Mouse (Mus musculus): Measurements from ENCODE around the gene Gbp3.
A peak's percentile ranks its signal among the peaks of the same experiment; 100 is the strongest.
"Not testable (repeated sequence)": the region's sequence is repeated elsewhere in the genome, so short reads cannot be mapped to it uniquely, and the experiment has no call there.

Gene Gbp3

DNA sequence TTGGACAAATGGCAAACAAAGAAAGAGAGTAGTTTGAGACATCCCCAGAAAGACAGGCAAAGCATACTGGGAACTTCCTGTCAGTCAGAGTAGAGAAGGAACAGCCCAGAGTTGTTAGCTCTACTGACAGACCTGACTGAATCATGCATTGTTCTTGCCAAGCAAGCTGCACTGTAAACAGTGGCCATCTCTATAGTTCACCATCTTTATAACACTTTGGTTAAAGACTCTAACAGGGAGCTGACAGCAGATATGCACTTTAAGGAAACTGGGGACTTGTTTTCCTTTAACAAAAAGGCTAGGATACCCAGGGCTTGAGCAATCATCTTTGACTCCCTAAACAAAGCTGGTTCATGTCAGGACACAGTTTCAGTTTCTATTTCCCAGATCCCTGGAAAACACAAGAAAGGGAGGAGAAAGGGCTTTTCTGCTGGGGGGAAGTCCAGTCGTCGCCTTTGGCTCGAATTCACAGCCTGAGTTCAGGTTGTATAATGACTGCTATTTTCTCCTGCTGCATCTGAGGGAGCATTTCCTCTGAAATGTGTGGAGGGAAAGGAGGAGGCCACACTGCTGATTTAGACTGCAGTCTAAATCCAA, at the start of gene Gbp3:
Gbp3 (plus strand) TSS at position 395 of the 597 bp plus-strand sequence.
- peak; percentile 10 for DNase-seq (ENCODE audit: low read depth, low spot score)

DNA sequence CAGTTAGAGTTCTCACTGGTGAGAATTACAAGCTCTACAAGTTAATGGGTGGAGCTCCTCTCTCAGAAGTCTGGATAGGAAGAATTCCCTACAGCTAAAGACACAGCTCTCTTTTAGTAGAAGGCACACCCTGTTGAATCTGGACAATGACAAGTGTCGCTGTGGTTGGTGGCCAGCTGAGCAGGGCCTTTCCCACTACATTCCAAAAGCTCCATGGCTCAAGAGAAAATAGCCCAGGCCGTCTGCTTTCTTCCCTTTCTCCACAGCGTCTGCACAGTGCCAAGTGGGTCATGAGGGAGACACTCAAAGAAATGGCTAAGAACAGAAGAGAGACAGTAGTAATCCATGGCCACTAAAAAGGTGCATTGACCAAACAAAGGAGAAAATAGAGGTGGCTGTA, 31.7 kb upstream of the Gbp3 start:
- no peak for DNase-seq (ENCODE audit: low read depth, low spot score)
- no peaks in the 10 kb centered on the region for H3K36me3 ChIP-seq (ENCODE audit: control insufficient read depth, insufficient read depth, low read length, poor library complexity, severe bottlenecking)
- H3K27me3 ChIP-seq (ENCODE audit: control insufficient read depth, insufficient read depth, low read length, poor library complexity, severe bottlenecking), result no peaks in the 10 kb centered on the region

More for the DNA sequence above, at the start of gene Gbp3:
- Histone ChIP-seq H3K36me3 (ENCODE audit: control insufficient read depth, insufficient read depth, low read length, poor library complexity, severe bottlenecking) (no peaks in the 10 kb centered on the region), H3K27me3 (ENCODE audit: control insufficient read depth, insufficient read depth, low read length, poor library complexity, severe bottlenecking) (no peaks in the 10 kb centered on the region)

DNA sequence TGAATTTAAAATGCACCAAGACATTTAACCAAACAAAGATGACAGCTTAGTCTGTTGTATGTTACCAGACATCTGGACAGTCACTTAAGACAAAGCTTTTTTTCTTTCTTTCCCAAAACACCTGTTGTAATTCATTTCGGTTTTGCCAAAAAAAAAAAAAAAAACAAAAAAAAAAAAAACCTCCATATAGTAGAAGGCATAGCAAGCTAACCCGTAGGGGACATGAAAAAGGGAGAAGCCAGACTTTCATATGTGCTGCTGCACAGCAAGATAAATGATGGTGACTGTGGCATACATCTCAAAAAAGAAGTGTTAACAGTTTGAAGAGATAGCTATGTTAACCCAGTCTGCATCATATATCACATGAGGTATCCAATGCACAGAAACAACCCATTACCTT, 30.2 kb upstream of the Gbp3 start:
- DNase-seq (ENCODE audit: low read depth, low spot score), result no peak
- Histone ChIP-seq H3K27me3 (ENCODE audit: control insufficient read depth, insufficient read depth, low read length, poor library complexity, severe bottlenecking) (no peaks in the 10 kb centered on the region), H3K36me3 (ENCODE audit: control insufficient read depth, insufficient read depth, low read length, poor library complexity, severe bottlenecking) (no peaks in the 10 kb centered on the region)

DNA sequence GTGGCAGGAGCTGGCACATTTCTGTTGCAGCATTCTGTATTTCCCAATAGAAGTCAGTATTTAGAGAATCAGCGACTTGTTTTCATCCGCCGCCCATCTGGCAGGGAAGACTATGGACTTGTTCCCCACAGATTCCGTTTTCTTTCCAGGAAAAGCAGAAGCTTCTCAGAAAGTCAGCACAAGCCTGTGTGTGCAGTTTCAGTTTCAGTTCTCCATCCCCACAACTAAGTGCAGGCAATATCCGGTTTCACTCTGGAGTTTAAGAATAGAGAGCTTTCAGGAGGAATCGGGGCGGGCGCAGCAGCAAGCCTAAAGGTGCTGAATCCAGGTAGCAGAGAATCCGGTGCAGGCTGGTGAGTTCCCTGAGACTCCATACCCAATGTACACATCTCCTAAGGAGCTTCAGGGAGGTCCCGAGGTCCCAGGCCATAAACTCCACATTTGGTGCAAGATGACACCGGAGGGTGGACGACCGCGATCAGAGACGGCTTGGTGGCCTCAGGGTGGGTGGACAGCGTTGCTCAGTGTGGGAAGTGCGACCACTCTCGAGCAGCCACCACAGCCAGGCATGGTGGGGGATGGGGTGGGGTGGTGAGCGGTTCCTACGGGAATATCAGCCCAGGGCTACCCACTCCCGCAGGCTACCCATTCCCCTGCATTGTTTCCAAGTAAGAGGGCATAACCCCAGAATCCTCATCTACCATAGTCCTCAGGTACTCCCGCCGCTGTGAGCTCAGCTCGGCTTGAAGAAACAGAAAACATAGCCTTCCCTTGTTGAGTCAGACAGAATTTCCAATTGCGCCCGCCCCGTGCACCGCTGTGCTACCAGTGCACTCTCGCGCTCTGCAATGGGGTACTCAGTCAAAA, 29.5 kb upstream of the Gbp3 start, which contains the start of gene Gbp7:
Gbp7 (plus strand) TSS at position 256 of the 867 bp plus-strand sequence.
- DNase-seq (ENCODE audit: low read depth, low spot score), result peak; percentile 75
- no peaks in the 10 kb centered on the region; the same call in 1 of the 2 replicates for H3K36me3 ChIP-seq (ENCODE audit: control insufficient read depth, insufficient read depth, low read length, poor library complexity, severe bottlenecking)
- no peaks in the 10 kb centered on the region for H3K27me3 ChIP-seq (ENCODE audit: control insufficient read depth, insufficient read depth, low read length, poor library complexity, severe bottlenecking)

DNA sequence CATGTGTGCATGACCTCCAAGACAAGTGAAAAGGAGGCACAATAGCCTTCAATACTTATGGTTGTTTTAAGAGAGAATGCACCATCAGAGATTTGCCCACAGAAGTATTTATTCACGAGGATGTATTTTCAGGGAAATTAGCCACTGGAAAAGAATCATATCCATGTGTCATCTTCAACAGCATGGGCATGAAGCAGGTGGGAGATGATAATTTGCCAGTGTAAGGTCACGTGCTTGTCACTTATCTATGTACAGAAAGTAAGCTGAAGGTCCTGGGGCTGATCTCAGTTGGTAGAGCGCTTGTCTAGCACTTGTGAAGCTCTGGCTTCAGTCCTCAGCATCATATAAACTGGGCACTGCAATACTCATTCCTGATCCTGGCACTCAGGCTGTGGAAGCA, 28.2 kb upstream of the Gbp3 start:
- Histone ChIP-seq H3K27me3 (ENCODE audit: control insufficient read depth, insufficient read depth, low read length, poor library complexity, severe bottlenecking) (no peaks in the 10 kb centered on the region), H3K36me3 (ENCODE audit: control insufficient read depth, insufficient read depth, low read length, poor library complexity, severe bottlenecking) (no peaks in the 10 kb centered on the region; the same call in 1 of the 2 replicates)
- DNase-seq (ENCODE audit: low read depth, low spot score), result no peak

DNA sequence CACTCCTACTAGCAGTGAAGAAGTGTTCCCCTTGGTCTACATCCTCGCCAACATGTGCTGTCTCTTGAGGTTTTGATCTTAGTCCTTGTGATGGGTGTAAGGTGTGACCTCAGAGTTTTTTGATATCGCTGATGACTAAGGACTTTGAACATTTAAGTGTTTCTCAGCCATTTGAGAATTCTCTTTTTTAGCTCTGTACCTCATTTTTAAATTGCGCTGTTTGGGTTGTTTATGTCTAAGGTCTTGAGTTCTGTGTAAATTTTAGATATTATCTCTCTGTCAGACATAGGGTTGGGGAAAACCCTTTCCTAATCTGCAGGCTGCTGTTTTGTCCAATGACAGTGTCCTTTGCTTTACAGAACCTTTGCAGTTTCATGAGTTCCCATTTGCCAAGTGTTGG, 26.6 kb upstream of the Gbp3 start:
- Histone ChIP-seq H3K27me3 (ENCODE audit: control insufficient read depth, insufficient read depth, low read length, poor library complexity, severe bottlenecking) (no peaks in the 10 kb centered on the region), H3K36me3 (ENCODE audit: control insufficient read depth, insufficient read depth, low read length, poor library complexity, severe bottlenecking) (no peaks in the 10 kb centered on the region; the same call in 1 of the 2 replicates)
- no peak for DNase-seq (ENCODE audit: low read depth, low spot score)

DNA sequence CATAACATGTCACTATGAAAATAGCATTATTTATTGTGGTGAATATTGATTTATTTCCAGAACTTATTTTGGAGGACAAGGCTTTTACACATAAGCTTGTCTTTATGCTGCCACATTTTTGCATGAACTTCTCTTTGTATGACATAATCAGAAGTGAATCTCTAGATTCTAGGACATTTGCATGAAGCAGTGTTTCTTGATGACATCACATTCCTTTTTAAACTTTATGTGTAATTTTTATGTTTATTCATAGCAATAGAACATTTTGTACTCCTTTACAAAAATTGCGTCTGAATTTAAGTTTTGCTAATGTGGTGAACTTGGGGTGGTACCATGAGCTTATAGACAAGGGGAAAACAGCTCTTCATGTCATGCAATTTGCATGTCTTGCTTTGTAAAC, 24.2 kb upstream of the Gbp3 start:
- H3K27me3 ChIP-seq (ENCODE audit: control insufficient read depth, insufficient read depth, low read length, poor library complexity, severe bottlenecking), result no peaks in the 10 kb centered on the region
- no peak for DNase-seq (ENCODE audit: low read depth, low spot score)

DNA sequence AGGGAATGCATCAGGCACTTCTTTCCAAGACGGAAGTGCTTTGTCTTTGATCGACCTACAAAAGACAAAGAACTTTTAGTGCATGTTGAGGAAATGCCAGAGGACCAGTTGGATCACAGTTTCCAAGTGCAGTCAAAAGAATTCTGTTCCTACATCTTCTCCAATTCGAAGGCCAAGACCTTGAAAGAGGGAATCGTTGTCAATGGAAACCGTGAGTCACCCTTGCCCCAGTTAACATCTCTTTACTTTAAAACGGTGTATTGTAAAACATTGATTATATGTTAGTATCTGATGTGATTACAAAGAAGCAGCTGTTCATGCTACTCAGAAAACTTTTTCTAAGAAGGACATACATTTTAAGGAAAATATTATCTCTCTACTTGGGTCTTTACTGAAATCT, 18.4 kb upstream of the Gbp3 start:
- Histone ChIP-seq H3K36me3 (ENCODE audit: control insufficient read depth, insufficient read depth, low read length, poor library complexity, severe bottlenecking) (0 out of 2 replicates have a peak, but pooled peaks cover 2% of the 10 kb centered on the region), H3K27me3 (ENCODE audit: control insufficient read depth, insufficient read depth, low read length, poor library complexity, severe bottlenecking) (no peaks in the 10 kb centered on the region)
- no peak for DNase-seq (ENCODE audit: low read depth, low spot score)

More for the DNA sequence above, 24.2 kb upstream of the Gbp3 start:
- H3K36me3 ChIP-seq (ENCODE audit: control insufficient read depth, insufficient read depth, low read length, poor library complexity, severe bottlenecking), result no peaks in the 10 kb centered on the region; the same call in 1 of the 2 replicates

DNA sequence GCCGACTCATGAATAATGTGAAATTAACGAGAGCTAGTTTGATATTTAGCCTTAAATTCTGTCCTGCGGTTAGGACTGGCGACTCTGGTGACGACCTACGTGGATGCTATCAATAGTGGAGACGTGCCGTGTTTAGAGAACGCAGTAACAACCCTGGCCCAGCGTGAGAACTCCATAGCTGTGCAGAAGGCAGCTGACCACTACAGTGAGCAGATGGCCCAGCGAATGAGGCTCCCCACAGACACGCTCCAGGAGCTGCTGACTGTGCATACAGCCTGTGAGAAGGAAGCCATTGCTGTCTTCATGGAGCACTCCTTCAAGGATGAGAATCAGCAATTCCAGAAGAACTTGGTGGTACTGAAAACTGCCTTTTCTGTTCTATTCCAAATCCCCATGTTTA, 17.1 kb upstream of the Gbp3 start:
- H3K36me3 ChIP-seq (ENCODE audit: control insufficient read depth, insufficient read depth, low read length, poor library complexity, severe bottlenecking); DNase-seq (ENCODE audit: low read depth, low spot score); H3K27me3 ChIP-seq (ENCODE audit: control insufficient read depth, insufficient read depth, low read length, poor library complexity, severe bottlenecking): not testable (repeated sequence)

DNA sequence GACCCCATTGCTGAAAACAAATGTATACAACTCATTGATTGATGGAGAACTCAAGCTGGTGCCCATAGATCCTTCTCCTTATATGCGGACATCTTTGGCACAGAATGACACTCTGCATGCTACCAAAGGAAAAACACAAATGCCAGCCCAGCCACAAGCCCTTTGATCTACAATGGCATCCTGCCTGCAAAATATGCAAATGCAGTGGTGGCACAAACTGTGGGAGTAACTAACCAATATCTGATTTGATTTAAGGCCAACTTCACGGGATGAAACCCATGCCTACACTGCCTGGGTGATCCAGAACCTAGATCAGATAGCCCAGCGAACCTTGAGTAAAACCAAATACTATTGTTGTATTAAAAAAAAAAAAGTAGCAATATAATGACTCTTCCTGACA, 13.1 kb upstream of the Gbp3 start:
- 0 out of 2 replicates have a peak, but pooled peaks cover 2% of the 10 kb centered on the region for H3K36me3 ChIP-seq (ENCODE audit: control insufficient read depth, insufficient read depth, low read length, poor library complexity, severe bottlenecking)
- no peak for DNase-seq (ENCODE audit: low read depth, low spot score)
- no peaks in the 10 kb centered on the region for H3K27me3 ChIP-seq (ENCODE audit: control insufficient read depth, insufficient read depth, low read length, poor library complexity, severe bottlenecking)

DNA sequence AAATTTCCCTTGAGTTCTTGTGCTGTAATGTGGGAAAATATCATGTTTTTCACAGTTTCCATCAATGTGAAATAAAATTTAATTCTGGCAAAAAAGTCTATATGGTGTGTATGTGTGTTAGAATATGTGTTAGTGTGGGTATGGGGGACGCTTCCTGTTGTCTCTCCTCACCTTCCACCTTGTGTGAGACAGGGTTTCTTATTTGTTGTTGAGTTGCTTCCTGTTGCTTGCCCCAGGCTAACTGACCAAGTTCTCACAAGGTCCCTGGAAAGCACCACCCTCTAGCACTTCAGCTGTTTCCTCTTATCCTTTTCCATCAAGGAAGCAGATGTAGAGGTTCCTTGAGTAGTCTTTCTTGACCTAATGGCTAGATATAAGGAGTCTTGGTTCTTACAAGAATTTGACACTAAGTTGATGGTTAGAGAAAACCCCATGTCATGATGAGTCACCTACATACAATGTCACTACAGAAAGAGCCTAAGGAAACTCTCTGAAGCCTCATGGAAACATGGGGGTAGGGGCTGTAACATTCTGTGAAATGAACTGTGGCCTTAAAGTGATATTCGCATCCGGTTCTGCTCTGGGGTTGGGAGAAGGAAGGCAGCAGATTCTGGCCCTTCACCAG, 9.7 kb upstream of the Gbp3 start:
- no peak for DNase-seq (ENCODE audit: low read depth, low spot score)
- no peaks in the 10 kb centered on the region for H3K27me3 ChIP-seq (ENCODE audit: control insufficient read depth, insufficient read depth, low read length, poor library complexity, severe bottlenecking)
- no peaks in the 10 kb centered on the region for H3K36me3 ChIP-seq (ENCODE audit: control insufficient read depth, insufficient read depth, low read length, poor library complexity, severe bottlenecking)

DNA sequence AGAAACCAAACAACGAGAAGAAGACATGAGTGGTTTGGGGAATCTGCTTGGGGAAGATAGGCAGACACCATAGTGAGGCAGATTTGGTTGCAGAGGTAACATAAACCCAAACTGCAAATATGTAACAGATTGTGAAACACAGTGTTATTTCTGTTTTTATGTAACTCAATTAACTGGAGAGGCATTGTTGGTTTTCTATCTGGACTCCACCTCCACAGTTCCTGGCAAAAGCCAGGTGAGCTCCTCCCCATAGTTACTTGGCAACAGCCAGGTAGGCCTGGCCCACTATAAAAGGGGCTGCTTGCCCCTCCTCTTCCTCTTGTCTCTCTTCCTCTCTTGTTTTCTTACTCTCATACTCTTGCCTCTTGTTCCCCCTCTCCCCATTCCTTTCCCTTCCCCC, 5.2 kb upstream of the Gbp3 start:
- H3K36me3 ChIP-seq (ENCODE audit: control insufficient read depth, insufficient read depth, low read length, poor library complexity, severe bottlenecking), result no peaks in the 10 kb centered on the region
- no peaks in the 10 kb centered on the region for H3K27me3 ChIP-seq (ENCODE audit: control insufficient read depth, insufficient read depth, low read length, poor library complexity, severe bottlenecking)
- DNase-seq (ENCODE audit: low read depth, low spot score), result no peak

DNA sequence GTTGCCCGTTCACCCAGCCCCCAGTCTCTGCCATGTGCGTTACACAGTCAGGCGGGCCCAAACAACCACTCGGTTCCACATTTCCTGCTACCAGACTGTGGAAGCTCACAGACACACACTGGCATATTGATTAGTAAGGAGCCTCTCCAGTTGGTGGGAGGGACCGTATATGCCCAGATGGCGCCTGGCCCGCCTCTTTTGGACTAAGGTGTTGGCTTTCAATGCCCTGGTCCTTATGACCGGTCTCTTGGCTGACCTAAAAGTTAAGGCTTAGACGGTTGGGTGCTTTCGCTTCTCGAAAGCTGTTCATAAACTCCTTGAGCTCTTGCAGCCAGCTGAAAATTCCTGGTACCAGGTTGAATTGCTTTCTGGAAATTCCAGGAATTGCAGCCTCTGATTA, 4.2 kb upstream of the Gbp3 start:
- no peaks in the 10 kb centered on the region for H3K36me3 ChIP-seq (ENCODE audit: control insufficient read depth, insufficient read depth, low read length, poor library complexity, severe bottlenecking)
- no peaks in the 10 kb centered on the region for H3K27me3 ChIP-seq (ENCODE audit: control insufficient read depth, insufficient read depth, low read length, poor library complexity, severe bottlenecking)
- no peak for DNase-seq (ENCODE audit: low read depth, low spot score)

DNA sequence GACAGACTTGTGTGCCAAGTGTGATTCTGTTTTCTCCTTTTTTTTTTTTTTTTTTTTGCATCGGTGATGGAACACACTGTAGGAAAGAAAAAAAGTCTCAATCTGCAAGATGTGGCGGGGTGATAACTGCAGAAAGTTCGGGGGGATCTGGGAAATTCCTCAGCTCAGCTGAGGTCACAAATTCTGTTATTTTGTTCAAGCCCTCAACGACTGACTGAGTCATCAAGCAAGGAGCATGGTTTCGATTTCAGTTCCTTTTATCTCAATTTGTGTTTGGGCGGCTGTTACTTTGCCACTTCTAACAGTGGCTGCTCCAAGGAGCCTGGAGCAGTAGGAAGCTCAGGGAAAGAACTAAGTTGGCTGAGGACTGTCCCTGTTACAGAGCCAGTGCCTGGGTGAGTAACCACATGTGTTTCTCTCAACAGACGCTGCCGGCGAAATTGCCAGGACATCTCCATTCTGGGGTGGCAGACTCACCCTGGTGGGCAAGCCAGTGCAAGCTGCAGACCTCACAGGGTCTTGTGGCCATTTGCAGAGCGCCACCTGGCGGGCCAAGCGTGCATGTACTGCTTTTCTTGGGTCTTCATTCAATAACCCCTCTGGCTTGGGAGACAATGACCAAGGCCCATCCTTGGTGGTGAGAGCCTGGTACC, 596 bp downstream of the Gbp3 start:
- no peaks in the 10 kb centered on the region for H3K27me3 ChIP-seq (ENCODE audit: control insufficient read depth, insufficient read depth, low read length, poor library complexity, severe bottlenecking)
- DNase-seq (ENCODE audit: low read depth, low spot score), result peak; percentile 92
- H3K36me3 ChIP-seq (ENCODE audit: control insufficient read depth, insufficient read depth, low read length, poor library complexity, severe bottlenecking), result peaks cover 2% of the 10 kb centered on the region; the same call in 1 of the 2 replicates

Measured in splenic B cell, adult 2 months (primary cell).